ENCODE assay signal across 8 mouse cellular contexts in genomic region chr6:38960791-38961426, GRCm38 (mm10).
DNase-seq lines count a peak whose midpoint lies in the region; TF ChIP-seq lines count a peak whose summit lies in the region.

No protein-coding gene starts in this region.

- TF ChIP-seq POLR2A in embryonic fibroblast, embryonic 13.5 days (IDR thresholded peaks at IDR 0.05; ENCODE audit: low read depth, low read length): no peak

- no peak overlapping the region for H3K4me3 ChIP-seq in embryonic fibroblast, embryonic 13.5 days (ENCODE audit: insufficient read depth, low read length)

- peak; percentile 47 to 48 for DNase-seq in left cerebral cortex, adult 18-20 months (ENCODE audit: low spot score in 2 of 2)
- DNase-seq in left cerebral cortex, adult 11 months (ENCODE audit: low spot score): no peak
- DNase-seq in adrenal gland, adult (ENCODE audit: inconsistent age in 2 of 2, low spot score in 1 of 2): peak; percentile 89 to 94
- peak; percentile 13 to 41 for DNase-seq in layer of hippocampus, adult 8-10 months (ENCODE audit: low spot score in 2 of 2)
- peak; percentile 15 for DNase-seq in right cerebral cortex, postnatal 14 days
- DNase-seq in thymus, postnatal 25 days: no peak
- no peak for DNase-seq in B cell, adult 2 months

- TF ChIP-seq CTCF in embryonic fibroblast, embryonic 13.5 days (IDR thresholded peaks at IDR 0.05; ENCODE audit: borderline replicate concordance, insufficient read depth, low read length): no peak

- peak overlapping the region; percentile 6; the same call in 1 of the 2 replicates for H3K27ac ChIP-seq in embryonic fibroblast, embryonic 13.5 days (ENCODE audit: insufficient read depth, low read length)

- H3K4me1 ChIP-seq in embryonic fibroblast, embryonic 13.5 days (ENCODE audit: control insufficient read depth, insufficient read depth, low read length): peaks cover 17% of the 10 kb centered on the region

Comparison
In these comparisons a context has a peak if more than half of its experiments do, and no peak if none do; other contexts are left out.
1. DNase-seq: peak in left cerebral cortex, adult 18-20 months (2 of 2), adrenal gland, adult (2 of 2), layer of hippocampus, adult 8-10 months (2 of 2) and right cerebral cortex, postnatal 14 days (single experiment); none in left cerebral cortex, adult 11 months (single experiment), thymus, postnatal 25 days (single experiment) and B cell, adult 2 months (0 of 2).